Mouse (Mus musculus) layer of hippocampus, adult 11-12 months (tissue): ENCODE measurements at regions not wholly inside any gene's neighbourhood (a gene's known extent, or its start where the extent isn't known, plus 50 kb on each side); places are given as distances from the start of the nearest gene placed in this dataset.

ENCODE experiments used
- DNase-seq: peaks from one replicate; pipeline ENCODE4 v3.0.0; 2022; ENCODE audit warnings: low spot score

GRCm38 (mm10) chr10:24493936-24494335, 101.3 kb upstream of the Ccn2 start:
- no peak for DNase-seq

- DNase-seq: no peak
These were observed 75.3 kb upstream of the Ccn2 start for GRCm38 (mm10) chr10:24519795-24520512.

- no peak for DNase-seq
These were observed 74.7 kb upstream of the Ccn2 start for GRCm38 (mm10) chr10:24520515-24520914.

GRCm38 (mm10) chr10:24532776-24533175, 62.5 kb upstream of the Ccn2 start:
- DNase-seq: no peak

- DNase-seq: no peak
These were observed 60.3 kb upstream of the Ccn2 start for GRCm38 (mm10) chr10:24534901-24535300.

- DNase-seq: no peak
These were observed 59.8 kb upstream of the Ccn2 start for GRCm38 (mm10) chr10:24535461-24535860.

GRCm38 (mm10) chr10:24541990-24542389, 53.3 kb upstream of the Ccn2 start:
- DNase-seq: no peak
